Mouse (Mus musculus) lung, postnatal 14 days (tissue): Measurements from ENCODE around the gene Ceacam5.

Experiments used
- DNase-seq: peaks from one replicate; pipeline ENCODE4 v3.0.0; 2021

Ceacam5 gene

GRCm38 (mm10) chr7:17712938-17713337 lies at the start of gene Ceacam5:
TSS of gene Ceacam5 (plus strand) at chr7:17713238.
- no peak for DNase-seq
